Mouse (Mus musculus): Measurements from ENCODE around the gene Fmo5. TPM values are rescaled to one million over a fixed set of nuclear protein-coding genes. Genes with fewer than 3 reads are reported as not detected.

Gene Fmo5
- polyA plus RNA-seq, 1 experiment from 2014 or later = 0.32 TPM

DNA sequence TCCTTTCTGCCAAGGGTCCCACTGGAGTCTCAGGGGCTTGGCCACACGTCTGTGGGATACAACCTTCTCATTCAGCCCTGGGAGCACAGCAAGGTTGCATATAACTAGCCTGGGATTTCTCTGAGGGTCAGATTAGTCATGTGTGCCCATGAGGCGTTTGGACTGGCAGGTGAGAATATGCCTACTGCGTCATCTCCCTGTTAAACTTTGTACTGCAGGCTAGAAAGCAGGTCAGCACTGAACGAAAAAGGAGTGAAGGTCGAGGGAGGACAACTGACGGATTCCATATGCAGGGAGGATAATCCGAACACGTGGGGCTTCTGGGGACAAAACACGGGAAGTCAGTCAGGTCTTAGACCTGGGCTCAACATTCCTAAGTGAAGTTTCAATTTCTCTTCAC lies 68.7 kb downstream of the Fmo5 start:
- Histone ChIP-seq H3K9me3 (ENCODE audit: control insufficient read depth, low read length) (no peaks in the 10 kb centered on the region), H3K36me3 (ENCODE audit: control insufficient read depth, insufficient read depth, low read length) (peaks cover 11% of the 10 kb centered on the region; the same call in 1 of the 2 replicates), H3K4me3 (ENCODE audit: low read depth, low read length) (no peak overlapping the region), H3K9ac (replicated peaks; ENCODE audit: low read depth, low read length) (no peak overlapping the region), H3K4me2 (ENCODE audit: low read depth, low read length) (no peak overlapping the region), H3K27ac (ENCODE audit: low read depth, low read length) (no peak overlapping the region), H3K27me3 (ENCODE audit: control insufficient read depth, insufficient read depth, low read length) (no peaks in the 10 kb centered on the region), H3K4me1 (ENCODE audit: control insufficient read depth, insufficient read depth, low read length) (no peaks in the 10 kb centered on the region)
- ATAC-seq (ENCODE audit: low read depth) = no peak
- 88% methylated on average over 9 of the region's 9 CpGs for whole genome bisulfite sequencing

DNA sequence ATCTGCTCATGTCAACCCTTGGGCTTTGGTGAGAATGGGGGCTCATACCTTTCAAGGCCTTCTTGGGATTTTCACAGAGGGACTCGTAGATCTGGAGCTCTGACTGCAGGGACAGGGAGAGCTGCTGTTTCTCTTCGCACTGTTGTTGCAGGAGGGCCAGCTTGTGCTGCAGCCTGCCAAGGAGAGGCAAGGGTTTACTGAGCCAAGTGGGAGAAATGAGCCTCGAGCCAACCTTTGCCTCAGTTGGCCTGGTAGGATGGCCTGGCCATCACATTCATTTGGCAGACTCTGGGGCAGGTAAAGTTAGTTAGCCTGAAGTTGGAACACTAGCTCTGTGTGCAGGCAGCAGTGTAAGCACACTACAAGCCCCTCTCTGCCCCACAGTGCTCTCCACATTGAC lies 70.5 kb downstream of the Fmo5 start:
- Histone ChIP-seq H3K4me2 (ENCODE audit: low read depth, low read length) (no peak overlapping the region), H3K27ac (ENCODE audit: low read depth, low read length) (no peak overlapping the region), H3K4me1 (ENCODE audit: control insufficient read depth, insufficient read depth, low read length) (no peaks in the 10 kb centered on the region), H3K9me3 (ENCODE audit: control insufficient read depth, low read length) (no peaks in the 10 kb centered on the region), H3K27me3 (ENCODE audit: control insufficient read depth, insufficient read depth, low read length) (no peaks in the 10 kb centered on the region), H3K9ac (replicated peaks; ENCODE audit: low read depth, low read length) (no peak overlapping the region), H3K36me3 (ENCODE audit: control insufficient read depth, insufficient read depth, low read length) (peaks cover 11% of the 10 kb centered on the region; the same call in 1 of the 2 replicates), H3K4me3 (ENCODE audit: low read depth, low read length) (no peak overlapping the region)
- no peak for ATAC-seq (ENCODE audit: low read depth)
- 79% methylated on average over 3 of the region's 3 CpGs for WGBS

DNA sequence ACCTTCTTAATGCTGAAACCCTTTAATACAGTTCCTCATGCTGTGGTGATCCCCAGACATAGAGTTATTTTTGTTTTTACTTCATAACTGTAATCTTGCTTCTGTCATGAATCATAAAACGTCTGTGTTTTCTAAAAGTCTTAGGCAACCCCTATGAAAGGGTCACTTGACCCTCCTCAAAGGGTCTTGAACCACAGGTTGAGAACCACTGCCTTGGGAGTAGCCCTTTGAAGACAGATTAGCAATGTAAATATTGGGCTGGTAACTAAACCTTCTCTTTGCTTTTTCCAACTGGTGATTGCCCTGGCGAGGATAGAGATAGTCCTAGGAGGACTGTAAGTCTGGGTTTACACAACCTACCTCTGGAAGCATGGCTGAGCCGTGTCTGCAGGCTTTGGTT lies 72.6 kb downstream of the Fmo5 start:
- Histone ChIP-seq H3K4me2 (ENCODE audit: low read depth, low read length) (no peak overlapping the region), H3K27me3 (ENCODE audit: control insufficient read depth, insufficient read depth, low read length) (no peaks in the 10 kb centered on the region), H3K9me3 (ENCODE audit: control insufficient read depth, low read length) (no peaks in the 10 kb centered on the region), H3K27ac (ENCODE audit: low read depth, low read length) (no peak overlapping the region), H3K9ac (replicated peaks; ENCODE audit: low read depth, low read length) (no peak overlapping the region), H3K4me3 (ENCODE audit: low read depth, low read length) (no peak overlapping the region), H3K36me3 (ENCODE audit: control insufficient read depth, insufficient read depth, low read length) (peaks cover 6% of the 10 kb centered on the region; the same call in 1 of the 2 replicates), H3K4me1 (ENCODE audit: control insufficient read depth, insufficient read depth, low read length) (no peaks in the 10 kb centered on the region)
- ATAC-seq (ENCODE audit: low read depth) = no peak
- 71% methylated on average over 3 of the region's 3 CpGs for WGBS

- H3K4me3 ChIP-seq (ENCODE audit: low read depth, low read length) = no peak overlapping the region
- WGBS = 94% methylated on average over 11 of the region's 11 CpGs
- H3K4me2 ChIP-seq (ENCODE audit: low read depth, low read length) = no peak overlapping the region
- no peak for ATAC-seq (ENCODE audit: low read depth)
- H3K27ac ChIP-seq (ENCODE audit: low read depth, low read length) = no peak overlapping the region
- no peak overlapping the region for H3K9ac ChIP-seq (replicated peaks; ENCODE audit: low read depth, low read length)
- H3K36me3 ChIP-seq (ENCODE audit: control insufficient read depth, insufficient read depth, low read length) = peaks cover 6% of the 10 kb centered on the region; the same call in 1 of the 2 replicates
- no peaks in the 10 kb centered on the region for H3K4me1 ChIP-seq (ENCODE audit: control insufficient read depth, insufficient read depth, low read length)
- H3K27me3 ChIP-seq (ENCODE audit: control insufficient read depth, insufficient read depth, low read length) = no peaks in the 10 kb centered on the region
- H3K9me3 ChIP-seq (ENCODE audit: control insufficient read depth, low read length) = no peaks in the 10 kb centered on the region
These were observed 74.0 kb downstream of the Fmo5 start for GRCm38 (mm10) chr3:97702448-97703080.

Small RNA genes lying within 50 kb of the gene (microRNA-seq; reads per million reads assigned to microRNA genes)
- gene Mir7225 = not detected

Other genes starting within 250 kb of the Fmo5 start
- not detected in 2 replicates for gene Olfr1402, start 206.8 kb upstream of the Fmo5 start, polyA plus RNA-seq (2014; fragmentation: Nextera tagmentation; extraction: Ambion mirVana)
- gene Chd1l, start 18.6 kb upstream of the Fmo5 start, polyA plus RNA-seq (2014; fragmentation: Nextera tagmentation; extraction: Ambion mirVana) = 4.3 and 5.3 TPM in 2 replicates
- 11.8 and 14.0 TPM in 2 replicates for gene Prkab2, start 29.4 kb downstream of the Fmo5 start, polyA plus RNA-seq (2014; fragmentation: Nextera tagmentation; extraction: Ambion mirVana)
- gene Gm17651, start 45.9 kb downstream of the Fmo5 start, polyA plus RNA-seq (2014; fragmentation: Nextera tagmentation; extraction: Ambion mirVana) = not detected in 2 replicates